Mouse (Mus musculus) megakaryocyte progenitor cell, adult 5-6 weeks (primary cell): Measurements from ENCODE around the gene Bcl9l. TPM values are rescaled to one million over a fixed set of nuclear protein-coding genes. Genes with fewer than 3 reads are reported as not detected.
"Not testable (repeated sequence)": the region's sequence is repeated elsewhere in the genome, so short reads cannot be mapped to it uniquely, and the experiment has no call there.

Source experiments
- ATAC-seq: replicated peaks from 2 replicates; pipeline ENCODE4 v1.8.0; 2016; ENCODE audit warnings: mild to moderate bottlenecking, moderate TSS enrichment, inconsistent platforms; ENCODE audit not compliant: poor library complexity
- total RNA-seq, 2 experiments: library from RNA; stranded (forward) in 1 of 2; stranded (reverse) in 1 of 2; fragments of 157-497, 149-512 nt in 1 of 2; fragments of 200-1000 nt in 1 of 2; gene quantifications; 2 replicates each; pipeline versions ENCODE4 v1.2.3 to v1.2.4; 2015 to 2017

Bcl9l gene
- total RNA-seq (2015), result 4.3 and 4.5 TPM in 2 replicates
- total RNA-seq (2017), result 1.6 and 1.8 TPM in 2 replicates

DNA sequence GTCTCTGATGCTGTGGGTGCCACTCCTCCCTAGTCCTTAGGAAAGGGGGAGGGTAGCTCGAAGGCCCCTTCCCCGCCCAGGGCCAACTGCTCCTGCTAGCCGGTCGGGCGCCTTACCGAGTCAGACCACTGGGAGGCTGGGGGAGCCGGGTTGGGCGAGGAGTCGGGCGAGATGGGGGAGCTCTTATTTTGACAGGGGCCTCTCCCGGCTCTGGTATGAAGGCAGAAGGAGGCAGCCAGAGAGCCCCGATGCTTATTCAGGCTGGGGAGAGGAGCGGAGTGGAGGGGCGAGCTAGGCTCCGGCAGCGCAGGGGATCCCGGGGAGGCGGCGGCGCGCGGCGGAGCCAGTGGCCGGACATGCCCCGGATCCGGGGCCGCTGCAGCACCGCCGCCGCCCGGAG, at the start of gene Bcl9l:
Gene Bcl9l, plus strand, starts transcription at position 274 of the 400 bp plus-strand sequence.
- peak; percentile 75 for ATAC-seq

DNA sequence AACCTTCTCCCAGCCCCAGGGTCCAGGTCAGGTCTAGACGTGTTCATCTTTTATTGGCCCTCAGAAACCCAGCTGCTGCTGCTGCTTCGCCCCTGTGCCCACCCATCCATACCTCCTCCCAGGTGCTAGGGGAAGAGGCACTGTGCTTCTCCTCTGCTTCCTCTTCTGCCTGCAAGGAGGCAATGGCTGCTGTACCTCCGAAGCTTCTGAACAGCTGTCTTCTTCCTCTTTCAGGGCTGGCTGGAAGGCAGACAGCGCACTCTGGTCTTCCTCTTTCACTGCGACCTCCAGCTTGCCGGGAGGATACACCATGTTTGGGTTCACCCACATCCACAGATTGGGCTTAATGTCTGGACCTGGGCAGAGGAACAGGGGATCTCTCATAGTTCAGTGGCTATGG, 46.9 kb upstream of the Bcl9l start:
- peak; percentile 94 for ATAC-seq

DNA sequence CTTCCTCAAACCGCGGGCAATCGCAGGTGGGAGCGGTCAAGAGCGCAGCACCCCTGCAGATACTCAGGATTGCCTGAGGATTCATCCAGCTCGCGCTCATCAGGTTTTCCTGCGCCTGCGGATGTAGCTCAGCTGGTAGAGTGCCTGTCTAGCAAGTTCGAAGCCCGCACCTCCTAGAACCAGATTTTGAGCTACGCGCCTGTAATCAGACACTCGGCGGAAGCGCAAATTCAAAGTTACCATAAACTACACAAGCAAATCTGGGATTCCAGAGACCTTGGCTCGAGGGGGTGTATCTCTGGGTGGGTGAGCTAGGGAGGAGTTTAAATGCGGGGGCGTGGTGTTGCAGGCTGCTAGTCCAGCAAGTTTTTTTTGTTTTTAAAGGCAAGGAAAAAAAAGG, 41.7 kb upstream of the Bcl9l start, which contains the start of gene Foxr1:
Gene Foxr1, minus strand, starts transcription at position 176 of the 400 bp plus-strand sequence.
- no peak for ATAC-seq

DNA sequence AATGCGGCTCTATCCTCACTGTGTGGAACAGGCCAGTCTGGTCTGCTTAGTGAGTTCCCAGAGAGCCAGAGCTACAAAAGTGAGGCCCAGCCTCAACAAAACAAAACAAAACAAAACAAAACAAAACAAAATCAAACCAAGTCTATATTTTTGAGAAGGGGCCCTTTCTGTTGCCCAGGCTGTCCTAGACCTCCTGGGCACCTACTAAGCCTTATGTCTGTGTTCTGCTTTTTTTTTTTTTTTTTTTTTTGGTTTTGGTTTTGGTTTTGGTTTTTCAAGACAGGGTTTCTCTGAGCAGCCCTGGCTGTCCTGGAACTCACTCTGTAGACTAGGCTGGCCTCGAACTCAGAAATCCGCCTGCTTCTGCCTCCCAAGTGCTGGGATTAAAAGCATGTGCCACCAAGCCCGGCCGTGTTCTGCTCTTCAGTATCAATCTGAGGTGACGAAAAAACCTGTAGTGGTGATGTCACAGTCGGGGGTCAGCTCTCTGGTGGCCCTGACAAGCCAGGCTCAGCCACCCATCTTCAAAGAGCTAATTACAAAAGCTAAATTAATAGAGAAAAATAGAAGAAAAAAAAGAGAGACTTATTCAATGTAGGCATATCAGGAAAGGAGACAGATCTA, 38.1 kb upstream of the Bcl9l start:
- ATAC-seq, result not testable (repeated sequence)

DNA sequence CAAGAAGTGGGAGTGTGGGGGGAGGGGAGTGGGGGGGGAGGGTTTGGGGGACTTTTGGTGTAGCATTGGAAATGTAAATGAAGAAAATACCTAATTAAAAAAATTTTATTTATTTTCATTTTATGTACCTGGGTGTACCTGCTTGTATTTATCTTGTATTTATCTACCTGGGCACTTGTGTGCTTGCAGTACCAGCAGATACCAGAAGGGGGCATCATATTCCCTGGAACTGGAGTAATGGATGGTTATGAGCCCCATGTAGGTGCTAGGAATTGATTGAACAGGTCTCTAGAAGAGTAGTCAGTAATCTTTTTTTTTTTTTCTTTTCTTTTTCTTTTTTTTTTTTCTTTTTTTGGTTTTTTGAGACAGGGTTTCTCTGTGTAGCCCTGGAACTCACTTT, 32.2 kb upstream of the Bcl9l start:
- no peak for ATAC-seq

DNA sequence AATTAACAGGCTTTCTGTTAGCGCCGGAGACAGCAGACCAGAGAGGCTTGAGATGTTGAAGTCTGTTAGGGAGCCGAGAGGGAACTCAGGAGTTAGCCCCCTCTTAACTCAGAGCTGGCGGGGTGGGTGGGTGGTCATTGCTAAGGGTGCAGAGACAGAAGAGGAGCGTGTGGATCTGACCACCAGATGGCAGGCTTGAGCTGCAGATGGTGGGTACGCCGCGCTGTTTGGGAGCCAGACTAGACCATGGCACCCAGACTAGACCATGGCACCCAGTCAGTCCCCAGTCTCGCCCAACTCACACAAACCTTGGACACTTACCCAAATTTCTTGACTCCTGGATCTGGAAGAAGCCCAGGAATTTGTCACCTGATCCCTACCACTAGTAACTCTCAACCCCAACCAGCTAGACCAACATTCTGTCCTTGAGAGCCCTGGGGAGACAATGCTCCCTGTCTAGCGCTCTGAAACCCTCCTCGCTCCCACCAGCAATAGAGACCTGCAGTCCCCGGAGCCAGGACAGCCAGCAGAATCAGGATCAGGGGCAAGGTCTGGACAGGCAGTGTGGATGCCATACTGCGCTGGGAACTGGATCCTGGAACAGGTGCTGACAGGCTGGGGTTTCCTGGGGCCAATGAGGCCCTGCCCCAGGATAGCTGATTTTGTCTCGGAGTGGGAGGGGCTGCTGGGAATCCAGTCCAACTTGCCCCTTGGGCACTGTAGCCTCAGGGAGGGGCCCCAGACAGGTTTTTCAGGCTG, 28.3 kb upstream of the Bcl9l start:
- ATAC-seq, result peak; percentile 99

DNA sequence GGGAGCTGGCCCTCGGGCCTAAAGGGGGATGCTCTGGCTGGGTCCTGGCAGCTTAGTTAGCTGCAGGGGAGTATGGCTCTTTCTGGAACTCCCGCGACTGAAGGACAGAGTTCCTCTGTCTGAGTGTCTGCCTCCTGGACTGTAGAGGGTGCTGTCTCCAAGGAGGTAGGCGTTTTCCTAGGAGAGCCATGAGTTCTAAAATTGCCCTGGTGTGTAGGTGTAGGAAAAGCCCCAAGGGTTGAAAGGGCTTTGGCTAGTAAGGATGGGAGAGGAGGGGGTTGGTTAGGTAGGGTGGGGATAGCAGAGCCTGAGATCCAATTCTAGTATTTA, 27.8 kb upstream of the Bcl9l start, which contains the start of gene Upk2:
Gene Upk2, minus strand, starts transcription at position 86 of the 330 bp plus-strand sequence.
- ATAC-seq, result no peak

DNA sequence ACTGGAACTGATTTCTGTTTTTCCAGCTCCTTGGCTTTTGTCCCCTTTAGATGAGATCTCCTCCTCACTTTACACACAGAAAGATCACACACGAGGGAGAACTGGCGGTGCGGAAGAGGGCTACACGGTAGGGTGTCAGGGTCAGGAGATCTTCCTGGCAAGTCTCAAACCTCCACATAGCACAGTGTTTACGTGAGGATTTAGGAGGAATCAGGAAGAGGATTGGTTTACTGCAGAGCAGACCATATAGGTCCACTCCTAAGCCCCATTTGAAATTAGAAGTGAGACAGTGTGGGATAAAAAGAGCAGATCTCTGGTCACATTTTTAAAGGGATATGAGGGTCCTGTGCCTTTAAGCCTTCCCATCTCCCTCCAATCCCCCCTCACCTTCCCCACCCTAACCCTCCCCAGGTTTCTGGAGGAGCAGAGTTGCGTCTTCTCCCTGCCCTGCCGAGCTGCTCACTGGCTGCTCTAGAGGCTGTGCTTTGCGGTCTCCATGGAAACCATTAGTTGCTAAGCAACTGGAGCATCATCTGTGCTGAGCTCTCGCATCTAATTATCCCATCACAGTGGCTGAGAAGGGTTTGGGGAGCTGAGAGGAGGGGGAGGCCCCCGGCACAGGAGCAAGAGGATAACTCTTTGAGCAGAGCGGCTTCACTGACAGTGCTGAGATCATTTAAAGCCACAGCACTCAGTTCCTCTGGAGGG, 25.4 kb upstream of the Bcl9l start:
- ATAC-seq, result no peak

DNA sequence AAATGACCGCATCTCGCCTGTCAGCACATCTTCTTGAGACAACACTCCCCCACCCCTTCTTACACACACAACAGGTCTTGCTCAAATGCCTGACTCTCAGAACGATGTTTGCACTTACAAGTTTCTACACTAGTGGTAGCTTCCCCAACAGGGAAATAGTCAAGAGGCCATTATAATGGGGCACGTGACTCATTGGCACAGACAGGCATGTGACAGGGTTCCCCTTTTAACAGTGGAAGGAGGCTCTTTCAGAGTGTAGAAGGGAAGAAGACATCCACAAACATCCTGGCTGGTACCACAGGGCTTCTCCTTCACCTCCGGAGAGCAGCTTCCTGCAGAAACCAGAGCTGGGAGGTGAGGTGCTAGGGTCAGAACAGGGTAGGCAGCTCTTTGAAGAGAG, 20.7 kb upstream of the Bcl9l start:
- peak; percentile 78 for ATAC-seq

DNA sequence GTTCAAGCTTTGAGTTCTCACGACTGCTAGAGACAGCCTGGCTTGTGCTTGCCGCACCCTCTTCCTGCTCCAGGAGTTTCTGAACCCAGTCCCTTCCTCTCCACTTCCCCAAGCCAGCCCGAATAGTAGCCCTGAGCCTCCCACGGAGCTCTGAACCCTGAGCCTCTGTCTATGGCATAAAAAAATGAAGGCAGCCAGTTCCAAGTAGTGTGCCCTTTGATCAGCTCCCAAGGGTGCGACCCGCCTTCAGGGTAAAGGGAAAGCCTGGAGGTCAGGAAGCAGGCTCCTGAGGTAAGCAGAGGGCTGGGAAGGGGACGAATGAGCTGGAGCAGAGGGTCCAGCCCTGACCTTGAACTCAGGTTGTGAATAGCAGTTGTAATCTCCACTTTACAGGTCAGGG, 14.4 kb upstream of the Bcl9l start:
- ATAC-seq, result no peak

DNA sequence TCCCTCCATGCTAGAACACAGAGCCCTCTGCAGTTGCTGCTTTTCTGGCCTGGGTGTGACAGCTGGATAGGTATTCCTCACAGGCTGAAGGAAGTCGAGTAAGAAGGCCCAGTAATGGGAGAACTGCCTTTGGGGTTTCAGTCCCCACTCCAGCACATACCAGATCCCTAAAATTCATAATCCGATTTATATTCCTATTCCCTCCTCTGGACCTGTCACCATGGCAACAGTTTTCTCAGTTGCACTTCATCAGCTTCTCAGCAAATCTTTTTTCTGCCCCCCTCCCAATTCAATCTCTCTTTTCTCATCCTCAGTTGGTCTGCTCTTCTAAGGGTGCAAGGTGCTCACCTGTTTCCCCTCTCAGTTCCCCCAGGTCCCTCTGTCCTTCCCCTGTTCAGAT, 13.8 kb upstream of the Bcl9l start:
- no peak for ATAC-seq

DNA sequence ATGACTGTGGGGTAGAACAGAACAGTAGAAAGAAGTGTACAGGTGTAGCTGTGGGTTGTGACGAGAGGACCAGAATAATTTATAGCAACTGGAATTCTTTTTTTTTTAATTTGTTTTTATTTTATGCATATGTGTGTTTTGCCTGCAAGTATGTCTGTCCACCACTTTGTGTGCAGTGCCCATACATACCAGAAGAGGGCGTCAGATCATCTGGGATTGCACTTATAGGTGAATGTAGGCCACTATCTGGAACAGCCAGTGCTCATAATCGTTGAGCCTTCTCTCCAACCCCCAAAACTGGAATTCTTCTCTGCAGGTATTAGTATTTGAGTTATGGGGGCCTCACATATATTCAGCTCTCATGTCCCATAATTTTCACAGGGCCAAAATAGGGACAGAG, 9.4 kb upstream of the Bcl9l start:
- no peak for ATAC-seq

DNA sequence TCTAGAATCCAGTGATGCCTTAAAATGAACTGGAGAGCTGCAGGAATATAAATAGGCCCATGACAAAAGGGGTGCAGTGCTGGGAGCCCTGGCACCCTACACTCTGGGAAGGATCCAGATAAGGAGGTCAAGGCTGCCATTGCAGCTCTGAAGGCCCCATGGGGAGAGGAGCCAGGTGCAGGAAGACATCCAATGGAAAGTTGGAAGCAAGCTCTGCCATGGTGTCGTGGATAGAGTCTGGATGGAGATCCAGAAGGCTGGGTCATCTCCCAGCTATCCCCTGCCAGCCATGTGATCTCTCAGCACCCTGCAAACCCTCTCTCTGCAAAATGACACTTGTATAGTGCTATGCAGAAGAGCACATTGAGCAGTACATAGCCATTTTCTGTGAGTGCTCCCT, 8.3 kb upstream of the Bcl9l start:
- no peak for ATAC-seq

DNA sequence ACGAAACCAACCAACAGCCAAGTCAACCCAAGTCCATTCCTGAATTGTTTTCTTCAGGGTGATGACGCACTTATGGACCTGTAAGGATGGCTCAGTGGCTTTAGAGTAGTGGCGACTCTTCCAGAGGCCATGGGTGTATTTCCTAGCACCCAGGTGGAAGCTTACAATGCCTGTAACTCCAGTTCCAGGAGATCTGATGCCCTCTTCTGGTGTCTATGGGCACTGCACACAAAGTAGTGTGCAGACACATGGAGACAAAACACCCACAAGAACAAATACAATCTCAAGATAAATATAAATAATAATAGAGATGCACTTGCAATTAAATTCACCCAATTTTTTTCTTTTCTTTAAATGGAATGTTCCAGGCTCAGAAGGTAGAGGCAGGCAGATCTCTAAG, 6.7 kb upstream of the Bcl9l start:
- no peak for ATAC-seq

DNA sequence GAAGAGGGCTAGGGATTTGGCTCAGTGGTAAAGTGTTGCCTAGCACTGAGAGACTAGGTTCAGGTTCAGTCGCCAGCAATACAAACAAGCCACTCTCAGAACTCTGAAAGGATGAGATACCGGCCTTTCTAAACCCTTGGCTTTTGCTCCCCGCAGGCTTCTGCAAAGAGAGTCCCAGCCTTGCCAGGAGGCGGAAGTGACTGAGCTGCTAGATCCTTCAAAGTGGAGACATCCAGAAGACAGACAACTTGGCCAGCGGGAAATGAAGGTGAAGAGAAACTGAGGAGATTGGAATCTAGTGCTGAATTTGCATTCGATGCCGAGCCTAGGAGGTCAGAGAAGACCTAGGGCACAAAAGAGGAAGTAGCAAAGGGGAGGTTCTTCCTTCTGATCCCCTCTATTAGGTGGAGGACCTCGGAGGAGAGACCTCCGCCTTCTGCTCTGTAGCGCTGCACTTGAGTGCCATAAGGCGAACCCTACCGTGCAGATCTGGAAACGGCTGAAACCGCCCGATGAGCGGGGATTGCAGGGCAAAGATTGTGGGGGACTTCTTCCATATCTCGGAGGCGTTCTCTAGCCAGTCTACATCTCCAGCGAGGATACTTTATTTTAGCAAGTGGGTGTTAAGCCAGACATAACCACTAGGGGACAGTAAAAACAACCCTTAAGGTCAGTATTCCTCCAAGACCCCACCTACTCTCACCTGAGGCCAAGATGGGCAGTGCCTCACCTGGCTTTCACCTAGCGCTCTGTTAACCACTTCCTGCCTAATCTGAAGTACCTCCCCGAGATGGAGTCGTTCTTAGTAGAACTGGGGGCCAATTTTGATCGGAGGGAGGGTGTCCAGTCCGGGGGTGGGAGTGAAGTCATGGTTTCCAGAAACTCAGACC, 5.0 kb upstream of the Bcl9l start:
- peak; percentile 40 for ATAC-seq

DNA sequence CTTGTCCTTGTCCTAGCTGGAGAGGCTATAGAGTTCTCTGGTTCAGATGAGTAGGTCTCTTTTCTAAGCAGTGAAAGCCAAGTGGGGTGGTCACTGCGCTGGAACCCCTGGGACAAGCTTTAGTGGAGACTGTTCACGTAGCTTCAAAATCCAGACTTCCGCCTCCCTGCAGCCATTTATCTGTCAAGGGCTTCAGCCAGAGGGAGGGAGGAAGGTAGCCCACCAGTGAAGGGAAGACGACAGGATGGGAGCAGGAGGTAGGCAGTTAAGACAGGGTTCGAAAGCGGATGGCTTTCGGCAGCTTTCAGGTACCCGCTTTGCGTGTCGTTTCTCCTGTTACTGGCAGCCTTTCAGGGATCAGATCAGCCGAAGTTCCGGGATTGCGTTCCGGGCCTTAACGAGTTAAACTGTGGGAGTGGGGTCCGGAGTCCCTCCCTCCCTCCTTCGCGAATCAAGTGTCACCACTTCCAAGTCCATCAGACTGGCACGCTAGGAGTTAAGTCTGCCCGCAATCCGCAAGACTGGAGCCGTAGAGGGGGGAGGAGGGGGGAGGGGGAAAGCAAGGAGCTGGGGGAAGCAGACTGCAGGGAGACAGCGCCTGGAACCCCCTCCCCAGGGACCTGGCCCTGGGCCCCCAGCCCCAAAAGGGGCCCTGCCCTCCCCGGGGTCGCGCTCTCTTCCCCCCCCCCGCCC, 4.2 kb upstream of the Bcl9l start:
- no peak for ATAC-seq

DNA sequence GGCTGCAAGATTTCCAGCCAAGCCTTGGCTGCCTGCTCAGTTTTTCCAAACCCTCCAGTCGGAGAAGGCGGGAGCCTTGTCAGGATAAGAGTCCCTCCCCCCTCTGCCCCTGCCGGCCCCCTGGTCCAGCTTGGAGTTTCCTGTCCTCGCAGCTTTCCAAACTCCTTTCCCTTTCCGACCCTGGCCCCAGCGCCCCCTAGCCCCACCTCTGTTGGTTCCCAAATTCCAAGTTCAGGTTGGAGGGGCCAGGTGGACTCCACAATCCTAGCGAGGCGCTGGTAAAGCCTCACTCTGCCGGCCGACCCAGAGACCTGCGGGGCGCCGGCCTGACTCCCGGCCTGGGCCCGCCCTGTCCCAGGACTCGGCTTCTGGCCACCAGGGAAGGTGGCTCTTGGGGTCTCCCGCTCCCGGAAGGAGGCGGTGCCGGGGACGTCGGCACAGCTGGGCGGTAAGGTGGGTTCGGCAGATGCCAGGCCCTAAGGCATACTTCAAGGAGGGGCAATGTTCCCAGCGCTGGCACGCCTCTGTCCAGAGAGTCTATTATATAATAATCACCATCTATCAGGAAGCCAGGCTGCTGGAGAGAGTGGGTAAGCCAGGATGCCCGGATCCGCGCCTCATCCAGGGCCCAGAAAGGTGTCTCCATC, 3.5 kb upstream of the Bcl9l start:
- no peak for ATAC-seq

DNA sequence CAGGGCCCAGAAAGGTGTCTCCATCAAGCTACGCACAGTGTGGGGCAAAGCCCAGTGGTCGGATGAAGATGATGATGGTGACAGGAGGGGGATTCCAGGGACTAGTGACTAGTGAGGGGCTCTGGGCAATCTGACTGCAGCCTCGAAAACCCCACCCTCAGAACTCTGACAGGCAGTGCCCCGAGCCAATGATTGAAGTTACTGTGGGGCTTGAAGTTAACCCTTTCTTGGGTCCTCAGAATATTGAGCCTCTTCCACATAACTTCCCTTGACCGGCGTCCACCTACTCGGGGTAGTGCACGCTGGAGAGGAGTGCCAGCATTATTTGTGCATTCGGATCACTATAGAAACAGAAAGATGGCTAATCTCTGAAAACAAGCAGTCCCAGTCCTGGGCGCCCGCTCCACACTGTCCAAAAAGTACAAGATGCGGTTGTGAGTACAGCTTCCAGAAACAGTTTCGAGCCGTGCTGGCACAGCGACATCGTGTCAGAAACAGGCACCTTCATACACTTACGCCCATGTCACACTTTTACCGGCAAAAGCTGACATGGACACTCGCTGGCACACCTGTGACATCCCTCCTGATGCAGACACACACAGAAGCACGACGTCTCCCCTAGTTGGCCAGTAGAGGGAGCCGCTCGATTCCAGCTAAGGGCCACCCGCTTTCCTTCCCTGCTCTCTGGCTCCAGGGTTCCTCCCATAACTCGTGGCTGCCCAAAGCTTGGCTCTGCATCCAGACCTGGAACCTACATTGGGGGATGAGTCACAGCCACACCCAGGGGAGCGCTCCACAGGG, 2.8 kb upstream of the Bcl9l start:
- ATAC-seq, result peak; percentile 63

DNA sequence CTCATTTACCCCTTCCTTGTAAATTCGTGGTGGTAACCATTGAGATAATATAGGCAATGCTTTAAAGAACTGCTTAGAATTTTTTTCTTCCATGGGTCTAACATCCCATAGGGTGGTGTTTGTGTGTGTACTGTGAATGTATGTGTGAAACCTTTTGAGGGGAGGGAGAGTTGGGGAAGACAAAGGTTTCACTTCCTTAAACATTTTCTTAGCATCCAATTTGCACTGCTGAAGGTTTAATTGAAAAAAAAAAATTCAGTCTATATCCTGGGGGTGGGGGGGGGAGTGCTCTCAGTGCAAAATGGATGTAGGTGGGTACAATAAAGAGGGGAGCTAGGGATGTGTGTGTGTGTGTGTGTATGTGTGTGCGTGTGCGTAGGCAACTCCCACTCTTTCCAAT, 513 bp upstream of the Bcl9l start:
- no peak for ATAC-seq
